Mouse (Mus musculus) T-helper 1 cell (primary cell): ENCODE data around the gene Gm3618.
"Not testable (repeated sequence)": the region's sequence is repeated elsewhere in the genome, so short reads cannot be mapped to it uniquely, and the experiment has no call there.

ENCODE experiments used
- in situ Hi-C: fragments of 300-600 bp; cut with MboI, MseI; formaldehyde crosslinking; loops from one replicate; pipeline ENCODE4 v1.15.1; 2025; ENCODE audit warnings: high pct_unique_total_duplicates

The Gm3618 gene

GRCm38 (mm10) chr14:6343578-6343977, at the start of gene Gm3618:
TSS of gene Gm3618 (minus strand) at chr14:6343678.
- in situ Hi-C loops, result not testable (repeated sequence)

GRCm38 (mm10) chr14:6390219-6390618, 46.7 kb upstream of the Gm3618 start, which contains the start of gene Gm16440:
TSS of gene Gm16440 (minus strand) at chr14:6390319.
- in situ Hi-C loops, result loop anchor here (25.0 kb wide), 2 partner anchors 97 to 1047 kb away; no protein-coding TSS in a partner anchor

GRCm38 (mm10) chr14:6304743-6305142, 38.7 kb downstream of the Gm3618 start, which contains the start of gene Gm21103:
TSS of gene Gm21103 (minus strand) at chr14:6304843.
- in situ Hi-C loops, result loop anchor here (5.0 to 25.0 kb wide), 6 partner anchors 333 to 1750 kb away; partner anchors contain the start of genes Gm3047, Gm8159 and Gm8374

- in situ Hi-C loops, result loop anchor here (25.0 kb wide), 1 partner anchor 1875 kb away; the partner anchor contains the start of gene Gm3164
Observed at GRCm38 (mm10) chr14:6286931-6287715, 56.4 kb downstream of the Gm3618 start, which contains the start of gene Gm3411. TSS of gene Gm3411 (minus strand) at chr14:6287250.
